8 mouse cellular contexts compared by ENCODE assay signal in the genomic region with DNA sequence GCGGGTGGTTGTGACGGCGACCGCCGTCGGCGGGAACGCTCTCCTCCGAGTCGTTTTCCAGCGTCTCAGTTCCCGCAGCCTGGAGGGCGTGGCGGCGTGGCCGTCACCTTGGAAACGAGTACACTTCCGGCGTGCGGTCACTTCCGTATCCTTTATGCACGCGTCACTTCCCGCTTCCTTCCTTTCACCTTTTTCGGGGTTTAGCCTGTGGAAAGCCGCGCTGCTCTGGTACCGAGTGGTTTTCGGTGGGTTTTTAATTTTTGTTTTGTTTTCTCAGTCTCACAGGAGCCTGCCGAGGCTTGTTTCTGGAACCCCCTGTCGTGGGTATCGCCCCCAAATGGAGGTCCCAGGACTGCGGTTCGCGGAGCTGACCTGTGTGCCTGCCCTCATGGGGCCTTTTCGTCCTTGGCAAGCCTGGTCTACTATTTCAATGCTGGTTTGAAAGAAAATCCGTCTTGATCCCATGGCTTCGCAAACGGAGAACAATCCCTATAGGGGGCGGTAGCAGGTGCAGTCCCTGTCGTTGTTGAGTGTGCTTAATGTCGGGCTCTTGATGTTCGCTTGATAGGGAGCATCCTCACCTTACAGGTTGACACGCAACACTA. TPM values are rescaled to one million over a fixed set of nuclear protein-coding genes. Genes with fewer than 3 reads are reported as not detected.
DNase-seq lines count a peak whose midpoint lies in the region; ATAC-seq and TF ChIP-seq lines count a peak whose summit lies in the region.

A gene (minus strand): TSS at position 122 of the 605 bp plus-strand sequence.

- H3K9me3 ChIP-seq in MEL (replicated peaks; ENCODE audit: insufficient read depth, low read length) = no peaks in the 10 kb centered on the region
- no peaks in the 10 kb centered on the region for H3K9me3 ChIP-seq in forebrain, postnatal 0 days (ENCODE audit: low read length)
- H3K9me3 ChIP-seq in lung, embryonic 15.5 days = no peaks in the 10 kb centered on the region

- peak within 1 kb of the TSS; percentile 94 for H3K4me2 ChIP-seq in forebrain, postnatal 0 days (ENCODE audit: low read depth)
- peak within 1 kb of the TSS; percentile 95 for H3K4me2 ChIP-seq in lung, embryonic 15.5 days

- peaks cover 2 to 4% of the 10 kb centered on the region in 2 experiments; a peak in 3 of 4 replicates for H3K4me1 ChIP-seq in MEL (ENCODE audit: control insufficient read depth in 1 of 2, insufficient read depth in 2 of 2, low read length in 2 of 2)
- H3K4me1 ChIP-seq in cerebellum, adult 2 months (ENCODE audit: control insufficient read depth, insufficient read depth, low read length) = 0 out of 2 replicates have a peak, but pooled peaks cover 3% of the 10 kb centered on the region
- H3K4me1 ChIP-seq in forebrain, postnatal 0 days (ENCODE audit: insufficient read depth) = peaks cover 13% of the 10 kb centered on the region
- peaks cover 14% of the 10 kb centered on the region for H3K4me1 ChIP-seq in lung, embryonic 15.5 days

- no peak for TF ChIP-seq RAD21 in MEL (IDR thresholded peaks at IDR 0.05; ENCODE audit: low read depth, low read length)

- H3K79me2 ChIP-seq in MEL (ENCODE audit: control insufficient read depth, insufficient read depth, low read length, poor library complexity) = peaks cover 9% of the 10 kb centered on the region

- peak within 1 kb of the TSS; percentile 77 for H3K9ac ChIP-seq in MEL (ENCODE audit: control insufficient read depth, low read depth, low read length, poor library complexity, severe bottlenecking)
- peak within 1 kb of the TSS; percentile 63 for H3K9ac ChIP-seq in forebrain, postnatal 0 days
- H3K9ac ChIP-seq in lung, embryonic 15.5 days = peak within 1 kb of the TSS; percentile 78

- peak in 1 of 2 experiments; percentile 27; a peak in 1 of 4 replicates for TF ChIP-seq EP300 in MEL (IDR thresholded peaks at IDR 0.05; ENCODE audit: low read depth in 1 of 2, low read length in 2 of 2)

- TF ChIP-seq POLR2A in MEL (IDR thresholded peaks at IDR 0.05; ENCODE audit: control insufficient read depth in 1 of 2, insufficient read depth in 1 of 2, low read depth in 1 of 2, low read length in 2 of 2, poor library complexity in 1 of 2) = peak; percentile 54 to 96; a peak in 3 of 4 replicates
- TF ChIP-seq POLR2A in cerebellum, adult 2 months (IDR thresholded peaks at IDR 0.05; ENCODE audit: borderline replicate concordance, insufficient read depth, low read length) = peak; percentile 78; the same call in 1 of the 2 replicates

- peak; percentile 93 for DNase-seq in MEL (ENCODE audit: low read depth, low spot score)
- DNase-seq in cerebellum, adult 2 months = peak; percentile 90 to 91
- peak; percentile 97 for DNase-seq in forebrain, postnatal 0 days
- DNase-seq in heart, postnatal 4 days = peak; percentile 92
- DNase-seq in layer of hippocampus, adult 8-10 months (ENCODE audit: low spot score in 2 of 2) = peak; percentile 88 to 91
- peak; percentile 82 for DNase-seq in ovary, adult 18-20 months (ENCODE audit: low spot score)
- peak; percentile 91 for DNase-seq in thymus, postnatal 0 days (ENCODE audit: low spot score)

- peak; percentile 25 to 36 (median 29); a peak in 5 of 6 replicates for TF ChIP-seq CTCF in MEL (IDR thresholded peaks at IDR 0.05 in 2 of 3, conservative IDR thresholded peaks at IDR 0.05 in 1 of 3; ENCODE audit: control insufficient read depth in 1 of 3, insufficient read depth in 1 of 3, low read depth in 2 of 3, low read length in 3 of 3, poor library complexity in 1 of 3, severe bottlenecking in 1 of 3)
- no peak for TF ChIP-seq CTCF in cerebellum, adult 2 months (IDR thresholded peaks at IDR 0.05; ENCODE audit: borderline replicate concordance, insufficient read depth, low read depth, low read length)
- peak; percentile 63 for TF ChIP-seq CTCF in forebrain, postnatal 0 days (IDR thresholded peaks at IDR 0.05; ENCODE audit: low read depth)

- WGBS in cerebellum, adult 2 months = under 1% methylated on average over 44 of the region's 44 CpGs
- WGBS in forebrain, postnatal 0 days = under 1% methylated on average over 44 of the region's 44 CpGs
- under 1% methylated on average over 44 of the region's 44 CpGs for WGBS in lung, embryonic 15.5 days

- peak; percentile 99 for ATAC-seq in forebrain, postnatal 0 days
- ATAC-seq in lung, embryonic 15.5 days (ENCODE audit: borderline replicate concordance, extremely low read depth, low FRiP score, low TSS enrichment) = peak; percentile 97

- H3K27ac ChIP-seq in MEL (ENCODE audit: control insufficient read depth, low read depth, low read length) = peak within 1 kb of the TSS; percentile 64
- 0 out of 2 replicates have a peak within 1 kb of the TSS, but pooled peaks have one; percentile 13 for H3K27ac ChIP-seq in cerebellum, adult 2 months (ENCODE audit: insufficient read depth, low read length)
- peak within 1 kb of the TSS; percentile 80 for H3K27ac ChIP-seq in forebrain, postnatal 0 days (ENCODE audit: low read depth, low read length)
- H3K27ac ChIP-seq in lung, embryonic 15.5 days = peak within 1 kb of the TSS; percentile 73

- H3K27me3 ChIP-seq in MEL (ENCODE audit: control insufficient read depth in 1 of 2, insufficient read depth in 2 of 2, low read length in 2 of 2) = no peaks in the 10 kb centered on the region; a peak in 2 of 4 replicates
- no peaks in the 10 kb centered on the region for H3K27me3 ChIP-seq in cerebellum, adult 2 months (ENCODE audit: control insufficient read depth, insufficient read depth, low read length)
- H3K27me3 ChIP-seq in forebrain, postnatal 0 days (ENCODE audit: insufficient read depth, low read length) = no peaks in the 10 kb centered on the region
- H3K27me3 ChIP-seq in lung, embryonic 15.5 days = no peaks in the 10 kb centered on the region

- peaks cover 14 to 27% of the 10 kb centered on the region in 2 experiments; a peak in 3 of 4 replicates for H3K36me3 ChIP-seq in MEL (ENCODE audit: control insufficient read depth in 1 of 2, insufficient read depth in 2 of 2, low read length in 2 of 2)
- no peaks in the 10 kb centered on the region; the same call in 1 of the 2 replicates for H3K36me3 ChIP-seq in forebrain, postnatal 0 days (ENCODE audit: insufficient read depth)
- H3K36me3 ChIP-seq in lung, embryonic 15.5 days = peaks cover 9% of the 10 kb centered on the region

- H3K4me3 ChIP-seq in MEL (ENCODE audit: control insufficient read depth in 1 of 2, insufficient read depth in 1 of 2, low read depth in 2 of 2, low read length in 2 of 2) = peak within 1 kb of the TSS; percentile 68 to 93
- peak within 1 kb of the TSS; percentile 92 for H3K4me3 ChIP-seq in cerebellum, adult 2 months (replicated peaks; ENCODE audit: insufficient read depth, low read depth, low read length)
- peak within 1 kb of the TSS; percentile 53 for H3K4me3 ChIP-seq in forebrain, postnatal 0 days (ENCODE audit: low read depth, low read length)
- H3K4me3 ChIP-seq in lung, embryonic 15.5 days = peak within 1 kb of the TSS; percentile 94

TF ChIP-seq in MEL, 35 proteins besides CTCF, POLR2A, EP300 and RAD21 (continues in another document):
- TF ChIP-seq USF2 (IDR thresholded peaks at IDR 0.05; ENCODE audit: borderline replicate concordance in 1 of 2, insufficient read depth in 1 of 2, low read depth in 1 of 2, low read length in 2 of 2) (no peak), POLR2AphosphoS5 (IDR thresholded peaks at IDR 0.05; ENCODE audit: borderline replicate concordance, low read depth, low read length) (no peak), MAFK (IDR thresholded peaks at IDR 0.05; ENCODE audit: borderline replicate concordance, low read depth, low read length) (no peak), HCFC1 (IDR thresholded peaks at IDR 0.05; ENCODE audit: low read depth, low read length) (peak; percentile 92), GABPA (IDR thresholded peaks at IDR 0.05; ENCODE audit: low read depth, low read length) (no peak), ELF1 (IDR thresholded peaks at IDR 0.05; ENCODE audit: low read depth, low read length) (peak; percentile 90), SMC3 (IDR thresholded peaks at IDR 0.05; ENCODE audit: low read depth, low read length) (no peak), MAZ (IDR thresholded peaks at IDR 0.05; ENCODE audit: low read depth, low read length) (0 out of 2 replicates have a peak, but pooled peaks have one; percentile 20), ZC3H11A (IDR thresholded peaks at IDR 0.05; ENCODE audit: low read depth, low read length) (no peak), MYB (IDR thresholded peaks at IDR 0.05; ENCODE audit: low read depth, low read length) (no peak), MEF2A (IDR thresholded peaks at IDR 0.05; ENCODE audit: extremely low read depth, insufficient replicate concordance, low read depth, low read length, poor library complexity, severe bottlenecking) (peak; percentile 19; the same call in 1 of the 2 replicates), CHD2 (IDR thresholded peaks at IDR 0.05; ENCODE audit: low read length) (no peak), MAX (IDR thresholded peaks at IDR 0.05; ENCODE audit: low read length) (peak; percentile 74), NELFE (IDR thresholded peaks at IDR 0.05; ENCODE audit: low read depth, low read length) (peak; percentile 96), TBP (IDR thresholded peaks at IDR 0.05; ENCODE audit: low read depth, low read length) (peak; percentile 56; the same call in 1 of the 2 replicates), E2F4 (IDR thresholded peaks at IDR 0.05; ENCODE audit: borderline replicate concordance, low read depth, low read length) (no peak), POLR2AphosphoS2 (IDR thresholded peaks at IDR 0.05; ENCODE audit: low read length) (peak; percentile 91), UBTF (IDR thresholded peaks at IDR 0.05; ENCODE audit: borderline replicate concordance, insufficient read depth, low read depth, low read length) (no peak), USF1 (IDR thresholded peaks at IDR 0.05; ENCODE audit: low read depth, low read length) (no peak), TAL1 (IDR thresholded peaks at IDR 0.05; ENCODE audit: low read length) (no peak), ZNF384 (IDR thresholded peaks at IDR 0.05; ENCODE audit: low read depth, low read length) (no peak), RCOR1 (IDR thresholded peaks at IDR 0.05; ENCODE audit: low read depth, low read length) (peak; percentile 39; the same call in 1 of the 2 replicates)

RNA-seq across cellular contexts. Expression of the gene that starts here (rescaled TPM):
- 0.75 and 1.1 TPM in 2 replicates for total RNA-seq in MEL (2012; rRNA removed)
- 1 to 10 TPM in 1 of 2 experiments, not detected in 1; 1.4 TPM for polyA plus RNA-seq in MEL (2012; ENCODE audit: insufficient read depth in 1 of 2, insufficient read length in 2 of 2, low read depth in 1 of 2, low replicate concordance in 2 of 2, missing spikeins in 1 of 2)
- 8.1 and 9.3 TPM in 2 replicates for polyA plus RNA-seq in cerebellum, adult 2 months (2012; rRNA removed)
- total RNA-seq in forebrain, postnatal 0 days (2014; rRNA removed) = 28.7 and 30.8 TPM in 2 replicates
- 12.2 and 22.0 TPM in 2 replicates for polyA plus RNA-seq in forebrain, postnatal 0 days (2015; fragmentation: Nextera tagmentation; extraction: Ambion mirVana)
- 1 to 10 TPM; 2.0 to 2.3 TPM for total RNA-seq in heart, postnatal 4 days (2021)
- 10 to 100 TPM; 17.3 to 20.5 (median 18.7) TPM for total RNA-seq in layer of hippocampus, adult 8-10 months (2022)
- 6.3 and 8.5 TPM in 2 replicates for polyA plus RNA-seq in lung, embryonic 15.5 days (2015; fragmentation: Nextera tagmentation; extraction: Ambion mirVana)
- polyA plus RNA-seq in thymus, postnatal 0 days (2015; fragmentation: Nextera tagmentation; extraction: Ambion mirVana) = 1.7 and 1.9 TPM in 2 replicates

Comparison
In these comparisons a context has a peak if more than half of its experiments do, and no peak if none do; other contexts are left out.
1. Peak in every context shown above with its lines: DNase-seq, ATAC-seq, H3K4me3 ChIP-seq and H3K27ac ChIP-seq.
2. H3K27ac ChIP-seq: peak in every context shown above with its lines; median percentile 80 in forebrain, postnatal 0 days; 73 in lung, embryonic 15.5 days; 64 in MEL; 13 in cerebellum, adult 2 months.